Mouse (Mus musculus) MEL (cell line): ENCODE measurements at regions not wholly inside any gene's neighbourhood (a gene's known extent, or its start where the extent isn't known, plus 50 kb on each side); places are given as distances from the start of the nearest gene placed in this dataset.

Source experiments
- DNase-seq: peaks from one replicate; pipeline ENCODE4 v3.0.0; 2011; ENCODE audit warnings: low read depth, low spot score
- H3K27ac ChIP-seq: 2 replicates; pipeline ENCODE4 v1.5.1; 2012; ENCODE audit warnings: low read depth, mild to moderate bottlenecking, control low read depth, low read length, moderate library complexity; ENCODE audit not compliant: control insufficient read depth
- H3K27me3 ChIP-seq, 2 experiments: fragments of 150-350 bp in 1 of 2; sonication (generic) in 1 of 2; 2 replicates each; pipeline ENCODE4 v1.6.1; 2012; ENCODE audit warnings: low read length in 2 of 2, mild to moderate bottlenecking in 2 of 2, improper control_type of control experiment in 1 of 2, moderate library complexity in 1 of 2; ENCODE audit not compliant: insufficient read depth in 2 of 2, control insufficient read depth in 1 of 2
- H3K36me3 ChIP-seq, 2 experiments: 2 replicates each; pipeline ENCODE4 v1.6.1; 2012 to 2014; ENCODE audit warnings: low read length in 2 of 2, improper control_type of control experiment in 1 of 2, inconsistent platforms in 1 of 2, mild to moderate bottlenecking in 1 of 2; ENCODE audit not compliant: insufficient read depth in 2 of 2, control insufficient read depth in 1 of 2
- H3K4me1 ChIP-seq, 2 experiments: fragments of 150-350 bp in 1 of 2; sonication (generic) in 1 of 2; 2 replicates each; pipeline ENCODE4 v1.6.1; 2012; ENCODE audit warnings: low read length in 2 of 2, improper control_type of control experiment in 1 of 2, mild to moderate bottlenecking in 1 of 2; ENCODE audit not compliant: insufficient read depth in 2 of 2, control insufficient read depth in 1 of 2
- H3K4me3 ChIP-seq, 2 experiments: fragments of 150-350 bp in 1 of 2; sonication (generic) in 1 of 2; 2 replicates each; pipeline ENCODE4 v1.5.1; 2012; ENCODE audit warnings: low read depth in 2 of 2, low read length in 2 of 2, mild to moderate bottlenecking in 2 of 2, moderate library complexity in 2 of 2, control low read depth in 1 of 2, improper control_type of control experiment in 1 of 2; ENCODE audit not compliant: control insufficient read depth in 1 of 2, insufficient read depth in 1 of 2
- H3K79me2 ChIP-seq: 2 replicates; pipeline ENCODE4 v1.6.1; 2012; ENCODE audit warnings: mild to moderate bottlenecking, low read length, moderate library complexity; ENCODE audit not compliant: control insufficient read depth, poor library complexity, insufficient read depth
- H3K9ac ChIP-seq: 2 replicates; pipeline ENCODE4 v1.6.1; 2012; ENCODE audit warnings: low read depth, mild to moderate bottlenecking, control low read depth, low read length, moderate library complexity; ENCODE audit not compliant: control insufficient read depth, poor library complexity, severe bottlenecking
- H3K9me3 ChIP-seq: fragments of 150-350 bp; sonication (generic); replicated peaks from 2 replicates; pipeline ENCODE4 v1.6.1; 2012; ENCODE audit warnings: mild to moderate bottlenecking, low read length, improper control_type of control experiment, moderate library complexity; ENCODE audit not compliant: insufficient read depth
- BHLHE40 ChIP-seq: IDR thresholded peaks from 2 replicates; pipeline ENCODE4 v1.6.1; 2012; ENCODE audit warnings: low read depth, mild to moderate bottlenecking, inconsistent platforms, low read length, improper control_type of control experiment, borderline replicate concordance
- CHD2 ChIP-seq: IDR thresholded peaks from 2 replicates; pipeline ENCODE4 v1.6.1; 2011; ENCODE audit warnings: low read length, improper control_type of control experiment
- CTCF ChIP-seq, 3 experiments: IDR thresholded peaks in 2 of 3; conservative IDR thresholded peaks in 1 of 3; 2 replicates each; pipeline ENCODE4 v1.5.1; 2011 to 2012; ENCODE audit warnings: low read length in 3 of 3, low read depth in 2 of 3, mild to moderate bottlenecking in 2 of 3, improper control_type of control experiment in 1 of 3, inconsistent platforms in 1 of 3, mixed read lengths in 1 of 3, moderate library complexity in 1 of 3; ENCODE audit not compliant: control insufficient read depth in 1 of 3, insufficient read depth in 1 of 3, poor library complexity in 1 of 3, severe bottlenecking in 1 of 3
- GABPA ChIP-seq: IDR thresholded peaks from 2 replicates; pipeline ENCODE4 v1.6.1; 2012; ENCODE audit warnings: low read depth, mild to moderate bottlenecking, inconsistent platforms, low read length, improper control_type of control experiment, moderate library complexity
- HCFC1 ChIP-seq: IDR thresholded peaks from 2 replicates; pipeline ENCODE4 v1.6.1; 2012; ENCODE audit warnings: low read depth, mild to moderate bottlenecking, inconsistent platforms, low read length, improper control_type of control experiment, moderate library complexity
- JUND ChIP-seq: IDR thresholded peaks from 2 replicates; pipeline ENCODE4 v1.6.1; 2011; ENCODE audit warnings: low read depth, mild to moderate bottlenecking, improper control_type of control experiment, low read length
- MAZ ChIP-seq: IDR thresholded peaks from 2 replicates; pipeline ENCODE4 v1.6.1; 2012; ENCODE audit warnings: low read depth, mild to moderate bottlenecking, inconsistent platforms, low read length, improper control_type of control experiment
- MXI1 ChIP-seq: IDR thresholded peaks from 2 replicates; pipeline ENCODE4 v1.6.1; 2011; ENCODE audit warnings: mild to moderate bottlenecking, low read depth, low read length, improper control_type of control experiment
- POLR2AphosphoS2 ChIP-seq: IDR thresholded peaks from 2 replicates; pipeline ENCODE4 v1.6.1; 2011; ENCODE audit warnings: low read length, improper control_type of control experiment
- RAD21 ChIP-seq: IDR thresholded peaks from 2 replicates; pipeline ENCODE4 v1.6.1; 2011; ENCODE audit warnings: mild to moderate bottlenecking, low read depth, low read length, improper control_type of control experiment
- RCOR1 ChIP-seq: IDR thresholded peaks from 2 replicates; pipeline ENCODE4 v1.6.1; 2012; ENCODE audit warnings: low read depth, mild to moderate bottlenecking, inconsistent platforms, low read length, improper control_type of control experiment
- SIN3A ChIP-seq: IDR thresholded peaks from 2 replicates; pipeline ENCODE4 v1.6.1; 2012; ENCODE audit warnings: low read length, improper control_type of control experiment, inconsistent platforms
- TBP ChIP-seq: IDR thresholded peaks from 2 replicates; pipeline ENCODE4 v1.8.0; 2011; ENCODE audit warnings: low read depth, low read length, improper control_type of control experiment
- TCF12 ChIP-seq: IDR thresholded peaks from 2 replicates; pipeline ENCODE4 v1.6.1; 2014; ENCODE audit warnings: low read depth, mild to moderate bottlenecking, inconsistent platforms, low read length, improper control_type of control experiment, moderate library complexity
- UBTF ChIP-seq: IDR thresholded peaks from 2 replicates; pipeline ENCODE4 v1.6.1; 2012; ENCODE audit warnings: low read depth, mild to moderate bottlenecking, inconsistent platforms, low read length, improper control_type of control experiment, moderate library complexity, borderline replicate concordance; ENCODE audit not compliant: insufficient read depth
- USF1 ChIP-seq: IDR thresholded peaks from 2 replicates; pipeline ENCODE4 v1.6.1; 2014; ENCODE audit warnings: low read depth, mild to moderate bottlenecking, inconsistent platforms, low read length, improper control_type of control experiment, moderate library complexity
- ZMIZ1 ChIP-seq: IDR thresholded peaks from 2 replicates; pipeline ENCODE4 v1.6.1; 2012; ENCODE audit warnings: low read depth, mild to moderate bottlenecking, inconsistent platforms, low read length, improper control_type of control experiment, moderate library complexity
- ZNF384 ChIP-seq: IDR thresholded peaks from 2 replicates; pipeline ENCODE4 v1.6.1; 2012; ENCODE audit warnings: low read depth, mild to moderate bottlenecking, inconsistent platforms, low read length, improper control_type of control experiment

- Histone ChIP-seq H3K4me3 (no peak overlapping the region), H3K36me3 (no peaks in the 10 kb centered on the region), H3K4me1 (no peaks in the 10 kb centered on the region), H3K27me3 (no peaks in the 10 kb centered on the region; a peak in 2 of 4 replicates), H3K27ac (no peak overlapping the region), H3K9me3 (no peaks in the 10 kb centered on the region), H3K9ac (no peak overlapping the region), H3K79me2 (no peaks in the 10 kb centered on the region)
- no peak for DNase-seq
- TF ChIP-seq MAZ (no peak), RCOR1 (no peak), USF1 (no peak)
Observed at GRCm38 (mm10) chr13:30046061-30046460, 60.2 kb upstream of the E2f3 start.

- H3K9ac ChIP-seq, result no peak overlapping the region
- no peaks in the 10 kb centered on the region; a peak in 2 of 4 replicates for H3K27me3 ChIP-seq
- TF ChIP-seq GABPA (no peak), ZMIZ1 (no peak), RCOR1 (no peak), USF1 (no peak), BHLHE40 (no peak), ZNF384 (no peak), MXI1 (no peak), TCF12 (no peak), CTCF (IDR thresholded peaks at IDR 0.05 in 2 of 3, conservative IDR thresholded peaks at IDR 0.05 in 1 of 3; ENCODE audit: control insufficient read depth in 1 of 3, insufficient read depth in 1 of 3, low read depth in 2 of 3, low read length in 3 of 3, poor library complexity in 1 of 3, severe bottlenecking in 1 of 3) (no peak), HCFC1 (no peak), RAD21 (no peak), CHD2 (no peak), TBP (no peak), UBTF (no peak), POLR2AphosphoS2 (no peak), SIN3A (no peak), JUND (no peak)
- H3K36me3 ChIP-seq, result no peaks in the 10 kb centered on the region
- H3K9me3 ChIP-seq, result no peaks in the 10 kb centered on the region
- H3K79me2 ChIP-seq, result no peaks in the 10 kb centered on the region
- H3K4me1 ChIP-seq, result no peaks in the 10 kb centered on the region
- no peak overlapping the region for H3K4me3 ChIP-seq
- no peak overlapping the region for H3K27ac ChIP-seq
- DNase-seq, result no peak
Observed at GRCm38 (mm10) chr13:30045225-30045624, 59.4 kb upstream of the E2f3 start.
